Mouse (Mus musculus) telencephalon, adult 2 months (tissue): ENCODE results near the gene Kcng1.

Experiments used
- DNase-seq: peaks from one replicate; pipeline ENCODE4 v3.0.0-alpha.2; 2011; ENCODE audit warnings: low read depth, low spot score

Kcng1 gene

GRCm38 (mm10) chr2:168281582-168281981 is at the start of gene Kcng1:
TSS of gene Kcng1 (minus strand) at chr2:168281736.
- no peak for DNase-seq

- DNase-seq: peak; percentile 89
Observed at GRCm38 (mm10) chr2:168330421-168331070, 49.0 kb upstream of the Kcng1 start.

DNA sequence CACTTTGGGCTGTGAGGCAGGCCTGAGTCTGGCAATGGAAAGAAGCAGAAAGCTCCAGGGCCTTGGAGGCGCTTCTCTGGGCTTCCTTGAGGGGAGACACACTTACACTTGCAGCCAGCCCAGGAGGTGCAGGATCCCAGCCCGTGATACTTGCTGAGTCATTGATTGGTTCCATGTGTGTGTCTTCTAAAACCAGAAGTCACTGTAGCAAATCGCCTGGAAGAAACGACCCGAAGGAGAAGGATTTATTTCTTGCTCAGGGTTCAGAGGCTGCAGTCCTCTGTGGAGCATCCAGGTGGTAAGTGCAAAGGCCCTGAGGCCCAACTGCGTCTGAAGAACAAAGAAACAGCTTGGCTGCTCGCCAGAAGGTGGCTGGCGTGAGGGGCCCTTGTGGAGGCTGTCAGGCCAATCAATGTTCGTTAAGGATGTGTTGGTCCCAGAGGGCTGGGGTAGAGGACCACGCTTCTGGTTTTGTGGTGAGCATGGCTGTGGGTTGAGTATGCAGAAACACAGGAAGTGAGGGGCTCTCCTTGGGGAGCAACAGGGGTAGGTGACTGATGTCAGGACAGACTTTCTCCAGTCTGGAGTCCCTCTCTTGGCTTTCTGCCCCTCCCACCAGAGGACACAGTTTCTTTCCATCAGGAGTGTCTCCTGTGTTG is 40.3 kb upstream of the Kcng1 start:
- DNase-seq: no peak

- DNase-seq: no peak
Observed at GRCm38 (mm10) chr2:168320388-168321182, 39.0 kb upstream of the Kcng1 start.

DNA sequence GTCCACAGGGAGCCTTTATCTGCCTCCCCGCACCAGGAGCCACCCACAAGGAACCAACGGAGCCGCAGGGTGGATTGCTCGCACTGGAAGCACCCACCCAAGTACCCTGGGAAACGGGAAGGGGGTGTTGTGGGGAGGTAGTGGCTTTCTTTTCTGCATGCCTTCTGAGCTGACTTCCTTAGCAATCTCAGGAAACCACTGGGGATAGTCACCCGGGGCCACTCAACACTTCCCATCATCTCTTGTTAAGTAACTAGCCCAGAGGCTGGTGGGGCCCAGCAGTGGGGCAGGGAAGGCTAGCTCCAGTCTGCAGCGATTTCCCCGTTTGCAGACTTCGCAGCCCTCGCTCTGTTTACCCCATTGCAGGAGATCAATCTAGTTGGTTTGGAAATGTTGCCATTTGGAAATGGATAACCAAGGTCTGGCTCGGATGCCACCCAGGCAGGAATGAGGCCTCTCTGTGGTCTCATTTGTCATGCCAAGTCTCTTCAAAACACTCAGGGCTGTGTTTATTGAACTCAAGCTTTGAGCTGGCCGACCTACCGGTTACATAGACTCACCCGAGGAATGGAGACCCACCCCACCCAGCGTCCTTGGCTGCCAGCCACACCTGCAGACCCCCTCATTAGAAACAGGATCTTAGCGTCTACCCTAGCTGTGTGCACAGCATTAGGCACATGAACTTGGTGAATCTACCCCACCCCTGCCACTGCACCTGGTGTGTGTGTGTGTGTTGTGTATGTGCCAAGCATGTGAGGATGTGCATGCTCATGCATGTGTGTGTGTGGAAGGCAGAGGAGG is 33.3 kb upstream of the Kcng1 start:
- DNase-seq: no peak

DNA sequence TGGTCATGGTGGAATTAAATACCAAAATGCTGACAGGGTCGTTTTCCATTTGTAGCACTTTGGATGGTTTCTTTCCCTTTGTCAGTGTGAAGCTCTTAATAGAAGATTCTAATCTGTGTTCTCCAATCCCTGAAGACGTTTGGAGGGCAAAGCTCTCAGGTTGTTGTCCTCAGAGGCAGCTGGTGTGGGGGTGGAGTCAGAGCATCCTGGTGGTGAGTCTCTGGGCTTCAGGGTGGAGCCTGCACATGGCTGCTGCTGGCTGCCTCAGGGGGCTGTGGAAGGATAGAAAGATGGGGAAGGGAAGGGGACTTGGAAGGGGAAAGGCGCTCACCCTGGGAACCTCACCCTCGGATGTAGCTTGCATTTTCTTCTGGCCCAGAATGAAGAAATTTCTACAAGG is 31.0 kb upstream of the Kcng1 start:
- DNase-seq: no peak

DNA sequence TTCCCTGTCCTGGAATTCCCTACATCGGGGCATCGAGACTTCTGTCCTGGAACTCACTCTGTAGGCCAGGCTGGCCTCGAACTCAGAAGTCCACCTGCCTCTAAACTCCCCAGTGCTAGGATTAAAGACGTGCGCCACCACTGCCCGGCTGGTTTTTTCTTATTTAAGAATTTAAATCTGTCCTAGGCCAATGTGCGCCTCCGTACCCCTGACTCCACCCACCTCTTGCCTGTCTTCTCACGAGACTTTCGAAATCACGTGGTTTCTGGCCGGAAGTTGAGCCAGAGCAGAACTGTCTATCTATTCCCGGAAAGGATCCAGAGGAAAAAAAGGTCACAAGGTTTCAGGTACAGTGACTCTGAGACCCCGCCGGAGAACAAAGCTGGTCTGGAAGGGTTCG is 29.5 kb upstream of the Kcng1 start:
- DNase-seq: no peak

GRCm38 (mm10) chr2:168308916-168309315 is 27.4 kb upstream of the Kcng1 start:
- DNase-seq: no peak

DNA sequence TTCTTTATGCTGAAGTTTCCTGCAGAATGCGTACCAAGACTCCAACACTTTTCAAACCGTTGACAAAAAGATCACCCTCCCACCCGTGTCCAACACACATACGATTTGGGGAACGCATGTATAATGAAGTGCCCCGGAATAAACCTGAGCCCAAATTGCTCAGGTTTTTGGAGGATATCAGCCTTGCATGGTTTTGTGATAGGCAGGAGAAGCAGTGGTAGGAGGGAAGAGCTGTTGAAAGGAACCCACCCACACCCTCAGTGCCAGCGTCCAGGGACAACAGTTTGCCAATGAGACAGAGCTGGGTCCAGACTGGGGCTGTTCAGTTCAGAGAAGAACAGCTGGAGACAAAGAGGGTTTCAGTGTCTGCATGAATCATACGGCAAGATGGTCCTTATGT is 18.1 kb upstream of the Kcng1 start:
- DNase-seq: peak; percentile 39

GRCm38 (mm10) chr2:168296530-168296929 is 15.0 kb upstream of the Kcng1 start:
- no peak for DNase-seq

DNA sequence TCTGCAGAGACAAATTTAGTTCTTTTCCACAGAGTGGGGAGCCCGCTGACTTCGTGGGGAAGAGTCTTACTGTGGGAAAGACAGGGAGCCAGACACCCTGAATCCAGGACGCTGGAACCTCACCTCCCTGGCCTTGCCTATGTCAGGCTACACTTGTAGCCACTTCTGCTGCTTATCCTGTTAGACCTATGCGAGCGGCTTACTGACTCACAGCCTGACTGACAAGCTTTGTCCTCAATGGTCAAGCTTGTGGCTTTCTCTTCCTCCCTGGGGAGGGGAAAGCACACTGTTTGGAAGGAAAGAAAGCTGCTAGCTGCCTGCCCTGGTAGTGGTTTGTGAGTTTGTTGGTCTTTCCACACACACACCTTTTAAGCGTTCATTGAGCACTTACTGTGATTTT is 11.0 kb upstream of the Kcng1 start:
- no peak for DNase-seq

GRCm38 (mm10) chr2:168292041-168292440 is 10.5 kb upstream of the Kcng1 start:
- no peak for DNase-seq

- no peak for DNase-seq
Observed at GRCm38 (mm10) chr2:168289851-168290250, 8.3 kb upstream of the Kcng1 start.

- no peak for DNase-seq
Observed at GRCm38 (mm10) chr2:168289016-168289415, 7.5 kb upstream of the Kcng1 start.

DNA sequence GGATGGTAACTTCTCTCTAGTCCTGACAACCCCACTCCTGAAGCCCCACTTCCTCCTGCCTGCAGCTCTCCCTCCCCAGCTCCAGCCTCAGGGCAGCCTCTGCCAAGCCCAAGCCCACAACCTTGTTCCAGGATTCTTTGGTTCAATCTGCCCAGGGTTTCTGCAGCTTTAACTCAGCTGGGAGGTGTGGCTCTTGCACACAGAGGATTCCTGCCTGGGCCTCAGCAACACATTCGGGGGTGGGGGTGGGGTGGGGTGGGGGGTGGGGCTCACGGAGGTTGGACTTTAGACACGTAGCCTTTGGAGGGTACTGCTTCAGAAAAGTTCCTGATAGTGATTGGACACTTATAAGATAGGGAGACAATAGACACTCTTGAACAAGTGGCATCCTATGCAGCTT is 5.5 kb upstream of the Kcng1 start:
- no peak for DNase-seq

GRCm38 (mm10) chr2:168285143-168285542 is 3.6 kb upstream of the Kcng1 start:
- no peak for DNase-seq

DNA sequence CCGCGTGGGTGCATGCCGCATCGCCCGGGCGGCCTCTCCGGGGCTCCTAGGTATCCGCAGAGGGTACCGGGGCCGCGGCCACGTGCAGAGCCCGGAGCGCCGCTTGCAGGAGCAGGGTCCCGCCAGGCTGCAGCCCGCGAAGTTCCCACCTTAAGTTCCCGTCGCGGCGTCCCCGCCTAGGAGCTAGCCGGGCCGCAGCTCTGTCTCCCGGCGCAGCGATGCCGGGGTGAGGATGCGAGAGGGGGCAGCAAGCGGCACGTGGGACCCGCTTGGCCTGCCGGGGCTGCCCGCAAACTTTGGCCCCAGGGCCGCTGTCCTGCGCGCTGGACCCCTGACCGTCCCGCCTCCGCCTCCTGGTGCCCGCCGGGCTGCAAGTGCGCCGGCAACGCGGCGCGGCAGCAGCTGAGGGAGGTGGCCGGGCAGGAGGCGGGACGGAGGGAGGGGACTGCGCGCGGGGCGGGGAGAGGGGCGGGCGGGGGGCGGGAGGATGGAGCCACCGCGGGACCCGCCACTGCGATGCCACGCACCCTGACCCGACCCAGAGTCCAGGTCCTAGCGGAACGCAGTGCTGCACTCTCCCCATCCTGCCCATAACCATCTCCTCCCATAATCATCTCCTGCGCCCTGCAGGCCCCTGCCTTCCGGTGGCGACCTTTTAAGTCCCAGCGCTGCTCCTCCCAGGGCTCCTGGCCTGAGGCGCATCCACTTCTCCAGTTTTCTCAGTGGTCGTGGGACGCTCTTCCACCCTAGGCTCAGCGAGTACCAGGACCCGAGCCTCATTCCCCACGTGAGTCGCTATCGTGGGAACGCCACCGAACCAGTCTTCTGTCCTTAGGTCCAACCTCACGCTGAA is 581 bp downstream of the Kcng1 start:
- no peak for DNase-seq

GRCm38 (mm10) chr2:168274374-168274935 is 7.1 kb downstream of the Kcng1 start:
- DNase-seq: no peak

GRCm38 (mm10) chr2:168273387-168273786 is 8.1 kb downstream of the Kcng1 start:
- DNase-seq: no peak

DNA sequence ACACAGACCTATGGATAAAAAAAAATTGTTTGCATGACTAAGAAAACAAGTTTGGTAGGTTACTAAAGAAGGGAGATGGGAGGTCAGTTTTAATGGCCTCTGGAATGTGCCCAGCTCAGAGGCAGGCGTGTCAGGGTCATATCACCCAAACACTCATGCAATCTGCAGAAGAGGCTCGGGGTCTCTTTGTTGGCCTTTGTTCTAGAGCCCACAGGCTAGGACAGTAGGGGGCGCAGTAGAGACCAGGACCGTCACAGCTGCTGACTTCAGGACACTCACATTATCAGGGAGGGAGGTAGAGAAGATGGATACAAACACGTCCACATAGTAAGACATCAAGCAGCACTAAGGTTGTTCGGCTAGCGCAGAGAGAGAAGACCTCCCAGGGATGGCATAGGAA is 13.5 kb downstream of the Kcng1 start:
- no peak for DNase-seq

DNA sequence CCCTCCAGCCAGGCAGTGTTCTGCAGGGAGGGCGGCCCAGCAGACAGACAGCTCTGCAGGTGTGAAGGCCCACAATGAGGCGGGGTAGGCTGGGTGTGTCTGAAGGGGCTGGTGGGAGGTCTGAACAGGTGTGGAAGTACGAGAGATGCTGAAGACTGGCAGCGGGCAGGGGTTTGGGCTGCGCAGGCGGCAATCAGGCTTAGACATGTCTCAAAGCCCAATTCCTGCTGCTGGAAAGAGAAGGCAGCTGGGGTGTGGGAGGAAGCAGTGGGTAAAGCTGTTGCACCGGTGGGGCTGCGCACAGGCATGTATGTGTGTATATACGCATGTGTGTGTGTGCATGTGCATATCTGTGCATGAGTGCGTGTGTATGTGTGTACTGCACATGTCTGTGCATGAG is 20.6 kb downstream of the Kcng1 start:
- peak; percentile 71 for DNase-seq
